Comparison of ENCODE assay signal across 9 mouse cellular contexts in genomic region chr8:124990923-124991667, GRCm38 (mm10). TPM values are rescaled to one million over a fixed set of nuclear protein-coding genes. Genes with fewer than 3 reads are reported as not detected.
DNase-seq lines count a peak whose midpoint lies in the region; ATAC-seq and TF ChIP-seq lines count a peak whose summit lies in the region.
"Had no signal": no experiment of that assay in that cellular context is flagged by ENCODE, and none has a peak within 500 bp of the region (broad histone marks: within the 10 kb centered on the region; RNA-seq: fewer than 3 reads in every experiment).

No protein-coding gene starts in this region.

- WGBS in kidney, embryonic 15.5 days, result 13% methylated on average over 17 of the region's 17 CpGs
- 17% methylated on average over 17 of the region's 17 CpGs for WGBS in kidney, adult 2 months
- 13% methylated on average over 17 of the region's 17 CpGs for WGBS in embryonic facial prominence, embryonic 12.5 days
- WGBS in limb, embryonic 14.5 days, result 10% methylated on average over 17 of the region's 17 CpGs

- no peak for TF ChIP-seq POLR2A in kidney, adult 2 months (IDR thresholded peaks at IDR 0.05; ENCODE audit: low read depth, low read length)
- TF ChIP-seq POLR2A in limb, embryonic 14.5 days (IDR thresholded peaks at IDR 0.05; ENCODE audit: borderline replicate concordance, extremely low read depth, insufficient read depth, insufficient read length), result no peak

- no peaks in the 10 kb centered on the region for H3K9me3 ChIP-seq in kidney, embryonic 15.5 days (replicated peaks)
- H3K9me3 ChIP-seq in embryonic facial prominence, embryonic 12.5 days, result no peaks in the 10 kb centered on the region
- H3K9me3 ChIP-seq in limb, embryonic 14.5 days (ENCODE audit: control insufficient read depth, low read length), result no peaks in the 10 kb centered on the region

- H3K4me1 ChIP-seq in kidney, embryonic 15.5 days, result 0 out of 2 replicates have a peak, but pooled peaks cover 5% of the 10 kb centered on the region
- H3K4me1 ChIP-seq in kidney, adult 2 months (ENCODE audit: control insufficient read depth, insufficient read depth, low read length), result no peaks in the 10 kb centered on the region
- no peaks in the 10 kb centered on the region for H3K4me1 ChIP-seq in embryonic facial prominence, embryonic 12.5 days
- no peaks in the 10 kb centered on the region for H3K4me1 ChIP-seq in limb, embryonic 14.5 days (ENCODE audit: control insufficient read depth, insufficient read depth, low read length)

- no peak overlapping the region for H3K27ac ChIP-seq in kidney, embryonic 15.5 days
- H3K27ac ChIP-seq in kidney, adult 2 months (ENCODE audit: insufficient read depth, low read depth, low read length), result no peak overlapping the region
- no peak overlapping the region for H3K27ac ChIP-seq in embryonic facial prominence, embryonic 12.5 days
- H3K27ac ChIP-seq in limb, embryonic 14.5 days (replicated peaks; ENCODE audit: low read depth, low read length), result no peak overlapping the region

- DNase-seq in kidney, adult 2 months, result no peak
- DNase-seq in limb, embryonic 14.5 days (ENCODE audit: low spot score), result no peak
- DNase-seq in left cerebral cortex, adult 9 months (ENCODE audit: low spot score in 2 of 2), result no peak
- no peak for DNase-seq in adrenal gland, adult 8-10 months
- DNase-seq in embryo, embryonic 9.5 days (ENCODE audit: extremely low spot score), result no peak
- DNase-seq: kidney, adult 11 months had no signal

- no peaks in the 10 kb centered on the region for H3K27me3 ChIP-seq in kidney, embryonic 15.5 days
- no peaks in the 10 kb centered on the region for H3K27me3 ChIP-seq in kidney, adult 2 months (replicated peaks; ENCODE audit: control insufficient read depth, insufficient read depth, low read length)
- no peaks in the 10 kb centered on the region for H3K27me3 ChIP-seq in embryonic facial prominence, embryonic 12.5 days
- no peaks in the 10 kb centered on the region for H3K27me3 ChIP-seq in limb, embryonic 14.5 days (ENCODE audit: control insufficient read depth, insufficient read depth, low read length)

- ATAC-seq in kidney, embryonic 15.5 days (replicated peaks; ENCODE audit: low FRiP score), result no peak
- ATAC-seq in CD4-positive, CD25-positive, alpha-beta regulatory T cell, adult 4 months, result peak; percentile 34
- ATAC-seq in embryonic facial prominence, embryonic 12.5 days (ENCODE audit: insufficient number of reproducible peaks, insufficient read depth, low FRiP score, low TSS enrichment), result no peak
- ATAC-seq in limb, embryonic 14.5 days (ENCODE audit: low FRiP score, low read depth), result no peak

- peak overlapping the region; percentile 50 for H3K4me2 ChIP-seq in kidney, embryonic 15.5 days
- peak overlapping the region; percentile 36 for H3K4me2 ChIP-seq in embryonic facial prominence, embryonic 12.5 days (replicated peaks)
- H3K4me2 ChIP-seq in limb, embryonic 14.5 days (replicated peaks; ENCODE audit: low read depth, low read length, severe bottlenecking), result peak overlapping the region; percentile 25

- H3K4me3 ChIP-seq in kidney, embryonic 15.5 days (replicated peaks), result peak overlapping the region; percentile 20
- H3K4me3 ChIP-seq in kidney, adult 2 months (ENCODE audit: insufficient read depth, low read depth, low read length), result no peak overlapping the region
- H3K4me3 ChIP-seq in embryonic facial prominence, embryonic 12.5 days, result no peak overlapping the region
- H3K4me3 ChIP-seq in limb, embryonic 14.5 days (replicated peaks; ENCODE audit: low read length), result no peak overlapping the region

- no peaks in the 10 kb centered on the region for H3K36me3 ChIP-seq in kidney, embryonic 15.5 days
- no peaks in the 10 kb centered on the region for H3K36me3 ChIP-seq in kidney, adult 2 months (ENCODE audit: control insufficient read depth, insufficient read depth, low read length)
- no peaks in the 10 kb centered on the region for H3K36me3 ChIP-seq in embryonic facial prominence, embryonic 12.5 days
- no peaks in the 10 kb centered on the region for H3K36me3 ChIP-seq in limb, embryonic 14.5 days (ENCODE audit: control insufficient read depth, insufficient read depth, low read length)

- no peak for TF ChIP-seq CTCF in kidney, adult 2 months (conservative IDR thresholded peaks at IDR 0.05; ENCODE audit: insufficient read depth, insufficient read length, low read depth, low read length)

- no peak overlapping the region for H3K9ac ChIP-seq in kidney, embryonic 15.5 days
- H3K9ac ChIP-seq in embryonic facial prominence, embryonic 12.5 days, result no peak overlapping the region
- H3K9ac ChIP-seq in limb, embryonic 14.5 days (ENCODE audit: low read depth, low read length, severe bottlenecking), result 0 out of 2 replicates have a peak overlapping the region, but pooled peaks have one; percentile 21

RNA-seq across cellular contexts. Expression of gene Tsnax, which starts 21.7 kb away (rescaled TPM):
- 118 and 119 TPM in 2 replicates for polyA plus RNA-seq in kidney, embryonic 15.5 days (2015; fragmentation: Nextera tagmentation; extraction: Ambion mirVana)
- polyA plus RNA-seq in kidney, adult 2 months (2012; rRNA removed), result 29.6 and 37.8 TPM in 2 replicates
- polyA plus RNA-seq in CD4-positive, CD25-positive, alpha-beta regulatory T cell, adult 4 months (2017; shearing (Covaris generic)), result 10 to 100 TPM; 68.3 to 82.6 TPM
- polyA plus RNA-seq in embryonic facial prominence, embryonic 12.5 days (2016; fragmentation: Nextera tagmentation; extraction: Ambion mirVana), result 138 and 140 TPM in 2 replicates
- 108 and 122 TPM in 2 replicates for polyA plus RNA-seq in limb, embryonic 14.5 days (2012; rRNA removed)
- 137 and 146 TPM in 2 replicates for polyA plus RNA-seq in limb, embryonic 14.5 days (2014; fragmentation: Nextera tagmentation; extraction: Ambion mirVana)
- 10 to 100 TPM; 87.8 to 97.5 (median 95.5) TPM for total RNA-seq in adrenal gland, adult 8-10 months (2022)

RNA-seq across cellular contexts. Expression of gene Egln1, which starts 42.0 kb away (rescaled TPM):
- 10.9 and 11.1 TPM in 2 replicates for polyA plus RNA-seq in kidney, embryonic 15.5 days (2015; fragmentation: Nextera tagmentation; extraction: Ambion mirVana)
- 35.8 and 38.8 TPM in 2 replicates for polyA plus RNA-seq in kidney, adult 2 months (2012; rRNA removed)
- polyA plus RNA-seq in CD4-positive, CD25-positive, alpha-beta regulatory T cell, adult 4 months (2017; shearing (Covaris generic)), result 10 to 100 TPM; 11.0 to 13.7 TPM
- 15.5 and 15.6 TPM in 2 replicates for polyA plus RNA-seq in embryonic facial prominence, embryonic 12.5 days (2016; fragmentation: Nextera tagmentation; extraction: Ambion mirVana)
- polyA plus RNA-seq in limb, embryonic 14.5 days (2012; rRNA removed), result 39.8 and 41.3 TPM in 2 replicates
- polyA plus RNA-seq in limb, embryonic 14.5 days (2014; fragmentation: Nextera tagmentation; extraction: Ambion mirVana), result 18.5 and 18.8 TPM in 2 replicates
- total RNA-seq in adrenal gland, adult 8-10 months (2022), result 10 to 100 TPM; 48.2 to 56.7 (median 50.9) TPM
